Mouse (Mus musculus) heart, postnatal 10 days (tissue): ENCODE results near the gene Btg2. TPM values are rescaled to one million over a fixed set of nuclear protein-coding genes. Genes with fewer than 3 reads are reported as not detected.

Experiments
- DNase-seq, 2 experiments: peaks; one replicate each; pipeline ENCODE4 v3.0.0; 2021
- intact Hi-C: fragments of 180-260 bp; cut with DNase I; formaldehyde crosslinking; loops from one replicate; pipeline ENCODE4 v1.15.1; 2025
- total RNA-seq, 2 experiments: library from RNA; stranded (reverse); gene quantifications; 2 replicates each; pipeline ENCODE4 v1.2.3; 2021

Gene Btg2
- total RNA-seq, 2 experiments from 2014 or later = 30.3 to 32.9 TPM

DNA sequence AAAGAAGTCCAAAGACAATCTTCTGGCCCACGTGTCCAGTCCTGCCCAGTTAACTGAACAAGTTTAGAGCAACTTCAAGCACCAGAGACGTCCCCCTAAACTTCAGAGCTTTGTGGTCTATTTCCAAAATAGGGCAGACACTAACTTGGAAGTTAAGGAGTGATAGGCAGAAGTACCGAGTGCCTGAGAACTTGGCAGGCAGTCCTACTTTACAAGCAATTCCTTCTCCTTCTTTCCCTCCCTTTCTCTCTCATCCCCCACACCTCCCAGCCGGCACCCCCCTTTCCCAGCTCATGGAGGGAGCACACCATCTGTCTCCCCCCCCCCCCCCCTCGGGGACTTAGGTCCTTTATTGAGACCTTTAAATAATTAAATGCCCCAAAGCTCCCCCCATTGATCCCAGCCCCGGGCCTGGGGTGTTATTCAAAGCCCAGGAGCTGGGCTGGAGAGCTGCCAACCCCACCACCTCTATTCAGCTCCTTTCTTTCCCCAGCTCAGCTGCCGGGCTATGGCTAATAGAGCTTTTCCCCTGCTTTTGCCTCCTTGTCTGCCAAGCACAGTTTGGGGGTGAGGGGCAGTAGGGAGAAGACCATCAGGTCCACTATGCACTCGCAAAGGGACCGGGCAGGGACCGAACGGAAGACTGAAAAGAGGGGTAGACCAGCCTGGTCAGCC, 16.4 kb downstream of the Btg2 start:
- intact Hi-C loops = loop anchor here (2.0 kb wide), 1 partner anchor 14 kb away; no protein-coding TSS in a partner anchor
- DNase-seq = no peak

DNA sequence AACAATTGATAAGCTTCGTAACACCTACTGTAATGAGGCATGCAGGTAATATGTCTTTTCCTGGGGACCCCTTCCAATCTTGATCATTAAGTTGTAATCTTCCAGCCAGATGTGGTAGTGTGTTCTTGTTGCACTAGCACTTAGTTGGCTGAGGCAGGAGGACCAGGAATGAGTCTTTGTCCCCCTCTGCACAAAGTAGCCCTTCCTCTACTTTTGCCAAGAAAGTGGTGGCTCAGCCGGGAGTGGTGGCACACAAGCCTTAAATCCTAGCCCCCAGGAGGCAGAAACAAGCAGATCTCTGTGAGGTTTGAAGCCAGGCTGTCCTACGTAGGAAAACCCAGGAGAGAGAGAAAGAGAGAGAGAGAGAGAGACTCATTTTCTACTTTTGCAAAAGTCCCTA, 17.0 kb downstream of the Btg2 start:
- no peak for DNase-seq
- intact Hi-C loops = loop anchor here (2.0 kb wide), 1 partner anchor 15 kb away; no protein-coding TSS in a partner anchor

DNA sequence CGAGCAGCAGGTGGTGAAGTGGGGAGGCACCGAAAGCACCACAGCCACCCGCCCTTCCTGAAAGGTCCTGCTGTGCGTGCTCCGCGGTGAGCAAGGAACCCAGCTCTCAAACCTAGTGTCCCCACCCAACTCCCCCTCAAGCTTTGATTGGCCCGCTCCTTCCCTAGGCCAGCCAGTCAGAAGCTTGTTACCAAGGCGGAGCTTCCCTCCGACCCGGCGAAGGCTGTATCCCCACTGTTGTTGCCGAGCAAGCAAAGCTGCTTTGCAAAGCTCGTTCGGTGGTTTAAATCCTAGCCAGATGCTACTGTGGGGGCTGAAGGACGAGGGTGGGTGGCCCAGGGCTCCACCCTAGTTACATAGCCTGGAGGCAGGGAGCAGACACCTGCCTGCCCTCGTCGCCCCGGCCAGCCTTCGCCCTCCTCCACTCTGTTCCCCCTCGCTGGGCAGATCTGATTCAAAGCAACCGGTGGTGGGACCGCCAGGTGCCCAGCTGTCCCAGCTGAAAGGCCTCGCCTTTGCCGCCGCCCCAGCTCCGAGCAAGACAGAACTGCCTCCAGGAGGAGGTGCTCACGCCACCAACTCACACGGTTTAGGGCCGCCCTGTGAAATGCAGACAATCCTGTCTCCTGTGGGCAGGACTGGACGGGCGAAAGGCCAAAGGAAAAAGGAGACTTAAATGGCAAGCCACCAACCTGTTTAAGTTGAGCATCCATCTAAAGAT, 17.9 kb downstream of the Btg2 start:
- DNase-seq = peak; percentile 94 to 96
- intact Hi-C loops = no loop called here

DNA sequence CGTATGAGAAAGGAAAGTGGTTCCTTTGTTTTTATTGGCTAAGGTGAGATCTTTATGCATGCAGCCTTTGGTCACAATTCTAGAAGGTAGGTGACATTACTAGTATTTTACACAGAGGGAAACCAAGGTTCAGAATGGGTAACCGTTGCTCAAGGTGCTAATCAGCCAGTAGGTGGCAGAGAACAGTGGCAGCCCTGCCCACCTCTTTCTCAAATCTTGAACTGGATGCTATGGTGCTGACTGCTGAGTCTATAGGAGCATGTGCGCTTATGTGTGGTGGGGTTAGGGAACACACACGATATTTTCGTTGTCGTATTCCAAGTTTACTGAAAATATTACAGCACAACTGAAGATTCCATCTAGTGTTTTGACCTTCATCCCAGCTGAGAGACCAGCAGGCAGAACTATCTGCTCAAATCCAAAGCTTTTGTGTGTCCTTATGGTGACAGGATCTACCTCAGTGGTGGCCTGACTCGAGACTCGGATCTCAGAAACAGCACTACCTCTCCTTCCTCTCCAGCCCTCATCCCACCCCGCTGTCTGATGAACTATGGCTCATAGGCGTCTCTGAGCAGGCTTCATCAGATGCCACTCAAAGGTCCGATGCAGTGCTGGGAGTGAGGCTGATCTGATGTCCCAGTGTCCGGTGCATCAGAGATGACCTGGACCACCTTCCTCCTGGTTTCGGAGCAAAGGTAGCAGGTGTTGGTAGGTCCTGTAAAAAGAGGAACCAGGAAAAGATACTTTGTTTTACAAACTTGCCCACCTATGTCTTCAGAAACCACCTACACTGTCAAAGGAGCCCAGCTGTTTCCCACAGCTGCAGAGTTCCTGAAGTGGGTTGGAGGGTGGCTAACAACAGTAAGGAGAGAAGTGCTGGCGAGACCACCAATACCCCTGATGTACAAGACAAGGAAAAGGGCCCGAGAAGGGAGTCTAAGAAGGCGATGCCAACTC, 18.9 kb downstream of the Btg2 start:
- intact Hi-C loops = loop anchor here (10.0 kb wide), 1 partner anchor 145 kb away; no protein-coding TSS in a partner anchor
- no peak for DNase-seq

DNA sequence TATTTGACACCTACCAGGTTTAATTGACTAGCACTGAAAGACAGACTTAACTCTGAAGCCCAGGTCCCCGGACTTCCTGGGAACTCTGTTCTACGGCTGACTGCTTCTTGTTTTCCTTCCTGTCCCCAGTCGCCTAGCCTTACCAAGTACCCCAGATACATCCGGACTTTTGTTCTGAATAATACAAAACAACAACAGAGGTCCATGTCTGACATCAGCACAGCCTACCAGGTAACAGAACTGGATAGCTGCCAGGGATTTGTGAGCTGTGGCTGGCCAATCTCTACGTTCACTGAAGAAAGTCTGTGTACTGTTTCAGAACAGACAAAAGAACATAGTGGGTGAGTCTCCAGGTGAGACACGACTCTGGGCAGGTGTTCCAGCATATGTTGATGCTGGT, 20.1 kb downstream of the Btg2 start:
- no peak for DNase-seq
- intact Hi-C loops = loop anchor here (10.0 kb wide), 1 partner anchor 146 kb away; no protein-coding TSS in a partner anchor

DNA sequence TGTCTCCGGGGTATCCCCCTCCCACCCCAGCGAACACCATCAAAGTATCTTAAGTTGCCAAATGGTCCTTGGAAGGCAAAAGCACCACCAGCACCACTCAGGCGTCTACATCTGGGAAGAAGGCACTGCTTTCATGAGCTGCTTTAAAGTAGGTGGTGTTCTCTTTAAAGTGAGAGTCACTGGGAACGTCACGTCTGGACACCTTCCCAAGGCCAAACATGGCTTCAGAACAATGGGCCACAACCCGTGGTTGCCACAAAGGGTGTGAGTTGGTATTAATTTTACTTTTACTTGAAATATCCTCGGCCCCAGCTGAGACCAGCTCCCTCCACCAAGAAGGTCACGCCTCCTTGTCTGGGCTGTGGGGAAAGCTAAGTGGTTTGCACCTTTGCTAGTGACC, 21.2 kb downstream of the Btg2 start:
- intact Hi-C loops = loop anchor here (10.0 kb wide), 1 partner anchor 147 kb away; no protein-coding TSS in a partner anchor

DNA sequence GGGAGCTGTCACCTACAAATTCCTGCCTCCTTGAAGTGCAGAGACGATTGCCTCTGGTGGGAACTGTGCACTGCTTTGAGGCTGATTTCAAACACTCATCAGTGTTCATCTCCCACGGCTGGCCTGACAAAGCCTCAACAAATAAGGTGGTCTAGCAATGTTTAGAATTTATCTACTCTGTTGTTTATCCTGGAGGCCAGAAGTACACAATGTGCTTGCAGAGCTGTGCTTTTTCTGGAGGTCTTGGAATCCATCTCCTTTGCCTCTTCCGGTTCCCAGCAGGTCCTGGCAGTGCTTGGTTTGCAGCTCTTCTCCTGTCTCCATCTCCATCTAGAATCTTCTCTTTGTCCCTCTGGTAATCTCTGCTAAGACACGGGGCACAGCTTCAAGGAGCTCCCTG, 22.6 kb downstream of the Btg2 start:
- intact Hi-C loops = loop anchor here (10.0 kb wide), 1 partner anchor 149 kb away; no protein-coding TSS in a partner anchor

More for the DNA sequence above, 21.2 kb downstream of the Btg2 start:
- no peak for DNase-seq

DNA sequence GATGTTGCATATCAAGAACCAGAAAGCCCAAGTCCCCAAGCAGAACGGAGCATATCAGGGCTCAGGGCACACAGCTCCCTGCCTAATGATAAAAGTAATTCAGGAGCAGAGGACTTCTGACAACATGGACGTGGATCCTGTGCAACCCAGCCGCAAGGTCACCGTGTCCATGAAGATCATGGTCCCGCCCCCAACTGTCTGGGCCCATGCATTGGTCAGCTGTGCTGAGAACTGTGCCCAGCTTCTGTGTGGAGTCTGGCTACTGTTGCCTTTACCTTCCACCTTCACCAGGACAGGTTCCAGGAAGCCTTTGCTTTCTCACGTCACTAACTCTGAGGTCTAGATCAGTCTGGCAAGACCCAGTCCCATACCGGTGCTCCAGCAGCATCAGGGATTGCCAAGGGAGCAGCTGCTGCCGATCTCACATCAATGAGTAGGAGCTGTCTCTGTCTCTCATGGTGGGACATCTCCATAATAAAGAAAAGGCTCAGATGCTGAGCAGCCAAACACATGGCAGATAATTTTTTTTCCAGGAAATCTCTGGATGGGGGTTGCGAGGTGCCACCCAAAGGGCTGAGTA, 23.2 kb downstream of the Btg2 start:
- DNase-seq = no peak
- intact Hi-C loops = loop anchor here (10.0 kb wide), 1 partner anchor 149 kb away; no protein-coding TSS in a partner anchor

More for the DNA sequence above, 22.6 kb downstream of the Btg2 start:
- DNase-seq = no peak

DNA sequence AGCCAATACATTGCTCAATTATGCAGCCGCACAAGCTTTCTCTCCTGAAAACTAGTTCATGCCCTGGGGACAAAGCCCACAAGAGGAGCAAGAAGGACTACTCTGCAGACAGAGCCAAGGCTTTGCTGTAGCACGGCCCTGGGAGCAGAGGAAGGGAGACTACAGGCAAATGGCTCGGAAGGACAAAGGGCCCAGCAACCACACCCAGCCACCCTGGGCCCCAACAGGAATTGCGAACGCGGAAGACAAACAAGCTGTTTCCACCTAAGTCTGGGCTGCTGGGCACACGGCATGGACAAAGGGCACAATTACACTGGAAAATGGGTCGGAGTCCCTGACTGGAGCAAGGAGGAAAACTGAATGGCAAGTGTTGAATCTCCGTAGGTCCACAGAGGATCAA, 23.9 kb downstream of the Btg2 start:
- intact Hi-C loops = loop anchor here (10.0 kb wide), 1 partner anchor 150 kb away; no protein-coding TSS in a partner anchor
- no peak for DNase-seq

DNA sequence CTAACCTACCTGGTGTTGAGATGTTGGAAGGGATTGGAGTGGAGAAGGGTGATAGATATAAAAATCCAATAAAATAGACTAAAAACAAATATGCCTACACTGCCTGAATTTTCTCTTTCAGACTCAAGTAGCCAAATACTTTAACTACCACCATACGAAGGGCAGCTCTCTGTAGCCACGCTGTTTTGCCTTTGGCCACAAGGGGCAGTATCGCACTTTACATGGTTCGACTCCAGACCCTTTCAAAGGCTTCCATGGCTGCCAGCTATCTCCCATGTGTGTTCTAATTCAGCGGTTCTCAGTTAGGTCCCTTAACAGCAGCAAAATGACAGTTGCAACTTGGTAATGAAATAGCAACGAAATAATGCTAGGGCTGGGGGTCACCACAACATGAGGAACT, 25.7 kb downstream of the Btg2 start:
- intact Hi-C loops = loop anchor here (1.0 to 10.0 kb wide), 3 partner anchors 53 to 269 kb away; no protein-coding TSS in a partner anchor
- DNase-seq = peak; percentile 90 to 93

DNA sequence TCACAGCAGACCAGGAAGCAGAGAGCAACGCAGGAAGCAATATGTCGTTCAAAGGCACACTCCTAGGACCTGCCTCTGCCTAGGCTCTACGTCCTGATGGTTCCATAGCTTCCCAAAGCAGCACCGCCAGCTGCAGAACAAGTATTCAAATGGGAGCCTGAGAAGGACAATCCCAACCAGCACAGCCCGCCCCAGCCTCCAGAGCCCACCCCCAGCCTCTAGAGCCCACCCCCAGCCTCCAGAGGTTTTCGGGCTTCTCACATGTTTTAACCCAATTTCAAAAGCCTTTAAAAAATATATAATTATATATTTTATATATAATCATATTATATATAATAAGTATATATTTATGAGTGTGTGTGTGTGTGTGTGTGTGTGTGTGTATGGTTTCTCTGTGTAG, 29.4 kb downstream of the Btg2 start:
- DNase-seq = no peak
- intact Hi-C loops = no loop called here

DNA sequence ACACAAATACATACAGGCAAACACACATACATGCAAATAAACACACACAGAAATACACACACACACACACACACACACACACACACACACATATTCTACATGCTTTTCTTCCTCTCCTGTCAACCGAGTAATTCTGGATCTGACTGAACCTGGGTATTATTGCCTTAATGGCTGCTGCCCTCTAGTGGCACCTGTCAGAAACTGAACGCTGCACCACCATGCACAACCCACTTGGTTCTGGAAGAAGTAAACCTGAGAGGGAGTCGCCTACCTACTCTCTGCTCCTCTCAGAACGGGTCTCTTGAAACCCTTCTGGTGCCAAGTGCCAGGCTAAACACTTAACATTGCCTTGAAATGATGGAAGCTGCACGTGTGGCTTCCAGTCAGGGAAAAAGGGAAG, 30.2 kb downstream of the Btg2 start:
- DNase-seq = peak; percentile 80 to 90
- intact Hi-C loops = no loop called here

DNA sequence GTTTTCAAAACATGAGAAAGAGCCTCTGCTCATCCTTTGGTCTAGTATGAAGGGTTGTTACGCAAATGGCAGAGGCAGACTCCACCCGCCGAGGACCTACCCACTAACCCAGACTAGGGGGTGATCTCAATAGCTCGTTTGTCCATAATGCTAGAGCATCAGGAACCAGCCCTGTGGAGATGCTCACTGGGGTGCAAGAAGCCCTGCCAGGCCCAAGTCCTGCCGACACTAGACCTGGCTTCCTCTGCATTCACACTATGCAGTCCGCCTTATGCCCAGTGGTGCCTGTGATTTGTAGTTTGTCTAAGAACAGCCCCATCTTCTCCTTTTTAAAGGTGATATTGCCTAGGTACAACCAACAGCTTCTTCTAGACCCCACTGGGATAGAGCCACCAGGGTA, 31.5 kb downstream of the Btg2 start:
- intact Hi-C loops = loop anchor here (2.0 kb wide), 1 partner anchor 311 kb away; no protein-coding TSS in a partner anchor
- no peak for DNase-seq

DNA sequence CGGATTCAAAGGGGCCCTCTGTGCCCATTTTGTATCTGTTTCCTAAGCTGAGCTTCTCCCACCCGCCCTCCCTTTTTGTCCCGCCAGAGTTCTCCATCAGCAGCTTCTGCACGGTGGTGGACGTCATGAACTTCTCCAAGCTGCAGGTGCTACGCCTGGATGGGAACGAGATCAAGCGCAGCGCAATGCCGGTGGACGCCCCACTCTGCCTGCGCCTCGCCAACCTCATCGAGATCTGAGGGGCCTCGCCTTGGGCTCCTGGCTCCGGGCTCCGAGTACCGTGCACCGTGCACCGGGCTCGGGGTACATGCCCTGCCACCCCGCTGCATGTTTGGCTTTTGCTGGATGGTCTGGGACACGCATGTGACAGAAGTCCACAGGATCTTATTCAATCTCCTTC, 32.5 kb downstream of the Btg2 start:
- intact Hi-C loops = loop anchor here (1.0 to 2.0 kb wide), 3 partner anchors 85 to 310 kb away; no protein-coding TSS in a partner anchor
- no peak for DNase-seq

DNA sequence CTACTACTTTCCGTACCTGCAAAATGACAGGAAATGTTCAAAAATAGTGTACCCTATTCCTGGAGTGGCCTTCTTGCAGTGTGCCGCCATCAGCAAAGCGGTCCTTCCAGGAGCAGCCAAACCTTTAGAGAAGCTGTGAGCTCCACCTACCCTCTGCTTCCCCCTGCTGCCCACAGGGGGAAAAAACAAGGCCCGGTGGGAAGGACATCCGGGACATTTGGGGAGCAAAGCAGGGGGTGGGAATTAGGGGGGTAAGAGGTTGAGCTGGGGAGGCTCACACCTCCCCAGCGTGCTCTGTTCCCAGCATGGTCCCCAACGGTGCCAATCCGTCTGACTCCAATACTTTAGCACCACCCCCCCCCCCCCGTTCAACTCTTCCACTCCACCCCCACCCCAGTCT, 32.9 kb downstream of the Btg2 start:
- intact Hi-C loops = loop anchor here (1.0 to 2.0 kb wide), 3 partner anchors 85 to 309 kb away; no protein-coding TSS in a partner anchor
- DNase-seq = peak; percentile 86 to 90

DNA sequence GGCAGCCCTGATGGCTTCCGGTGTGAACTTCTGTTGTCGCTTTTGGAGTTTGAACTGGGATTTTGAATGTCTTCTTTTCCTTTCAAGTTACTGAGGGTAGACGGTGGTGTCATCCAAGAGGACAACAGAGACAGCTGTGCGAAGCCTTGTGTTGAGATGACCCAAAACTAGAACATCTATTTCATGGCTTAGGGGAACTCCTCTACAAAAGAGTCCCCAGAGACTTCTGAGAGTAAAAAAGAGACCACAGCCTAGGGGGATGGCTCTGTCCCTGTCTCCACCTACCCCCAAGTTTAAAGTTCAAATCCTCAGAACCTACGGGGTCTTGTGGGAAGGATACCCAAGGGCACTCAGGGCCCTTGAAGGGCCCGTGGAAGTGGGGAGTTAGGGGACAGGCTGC, 34.1 kb downstream of the Btg2 start:
- DNase-seq = no peak
- intact Hi-C loops = no loop called here

DNA sequence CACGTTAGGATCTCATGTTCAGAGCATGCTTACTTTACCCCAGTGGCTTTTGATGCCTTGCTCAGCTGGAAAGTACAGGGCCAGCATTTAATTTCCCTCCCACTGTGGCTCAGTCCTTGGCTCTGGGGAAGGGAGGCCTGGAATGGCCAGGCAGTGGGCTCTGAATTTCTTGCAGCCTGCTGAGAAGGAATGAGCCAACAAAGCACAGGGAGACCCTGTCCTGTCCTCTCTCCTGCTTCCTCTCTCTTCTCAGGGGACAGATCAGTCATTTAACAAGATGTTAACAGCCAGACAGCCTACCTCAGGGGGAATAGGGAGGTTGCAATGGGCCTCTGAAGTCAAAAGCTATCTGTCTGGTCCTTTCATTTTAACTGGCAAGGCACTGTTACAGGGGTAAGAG, 36.6 kb downstream of the Btg2 start:
- DNase-seq = no peak
- intact Hi-C loops = no loop called here

DNA sequence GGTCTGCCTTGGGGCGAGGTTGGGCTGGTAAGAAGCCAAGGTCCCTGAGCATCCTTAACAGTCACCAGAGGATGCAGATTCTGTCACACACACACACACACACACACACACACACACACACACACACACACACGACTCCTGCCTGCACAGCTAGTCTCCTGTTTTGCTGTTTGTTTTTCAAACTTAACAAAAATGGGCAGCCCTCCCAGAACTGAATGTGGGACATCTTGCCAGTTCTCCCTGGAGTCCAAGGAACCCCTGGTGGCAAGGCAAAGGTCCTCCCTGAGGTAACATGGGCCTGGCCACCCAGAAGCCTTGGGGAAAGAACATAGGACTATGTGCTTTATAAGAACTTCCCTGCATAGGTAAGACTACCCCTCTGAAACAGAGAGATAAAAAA, 37.0 kb downstream of the Btg2 start:
- intact Hi-C loops = no loop called here
- DNase-seq = no peak

DNA sequence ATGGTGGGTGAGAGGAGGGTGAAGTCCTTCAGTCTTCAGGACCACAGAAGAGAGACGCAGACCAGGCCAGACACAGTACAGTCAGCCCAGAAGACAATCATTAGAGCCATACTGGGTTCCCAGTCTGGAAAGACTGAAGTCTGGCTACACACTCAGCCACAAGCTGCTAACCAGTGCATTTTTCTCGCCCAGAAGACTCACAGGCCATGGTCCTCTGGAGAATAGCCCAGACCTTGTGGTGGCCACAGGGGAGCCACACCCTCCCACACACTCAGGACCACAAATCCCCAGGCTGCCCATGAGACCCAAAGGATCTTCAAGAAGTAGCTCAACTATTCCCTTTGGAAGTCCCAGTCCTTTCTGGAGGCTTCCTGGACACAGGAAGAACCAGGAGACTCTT, 39.6 kb downstream of the Btg2 start:
- no peak for DNase-seq
- intact Hi-C loops = no loop called here

DNA sequence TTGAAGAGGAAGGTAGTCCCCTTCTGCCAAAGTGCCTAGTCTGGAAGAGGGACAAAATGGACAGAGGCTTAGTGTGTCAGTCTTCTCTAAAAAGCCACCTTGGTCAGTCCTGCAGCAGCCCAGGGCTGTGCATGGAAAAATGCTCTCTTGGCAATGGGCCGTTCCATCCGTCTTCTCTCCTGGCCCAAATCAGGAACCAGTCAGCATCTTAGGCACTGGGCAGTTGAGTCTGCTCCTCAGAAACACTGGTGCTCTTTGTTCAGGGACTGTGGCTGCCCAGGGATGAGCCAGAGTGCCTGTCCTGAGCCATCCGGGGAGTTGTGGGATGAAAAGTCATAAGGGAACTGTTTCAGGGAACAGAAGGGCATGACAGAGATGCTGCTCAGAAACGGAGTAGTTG, 40.6 kb downstream of the Btg2 start:
- no peak for DNase-seq
- intact Hi-C loops = no loop called here
